Mouse (Mus musculus) midbrain, embryonic 15.5 days (tissue): ENCODE measurements at regions not wholly inside any gene's neighbourhood (a gene's known extent, or its start where the extent isn't known, plus 50 kb on each side); places are given as distances from the start of the nearest gene placed in this dataset.

Experiments used
- ATAC-seq: fragments of 200-750 bp; cut with Nextera tagmentation; replicated peaks from 2 replicates; pipeline ENCODE4 v1.8.0; 2017; ENCODE audit warnings: moderate TSS enrichment
- H3K27ac ChIP-seq: fragments of 300-500 bp; sonication (generic); 2 replicates; pipeline ENCODE4 v1.5.1; 2015; ENCODE audit warnings: mild to moderate bottlenecking, inconsistent platforms
- H3K27me3 ChIP-seq: fragments of 300-500 bp; sonication (generic); replicated peaks from 2 replicates; pipeline ENCODE4 v1.6.1; 2015; ENCODE audit warnings: inconsistent platforms
- H3K36me3 ChIP-seq: fragments of 300-500 bp; sonication (generic); replicated peaks from 2 replicates; pipeline ENCODE4 v1.6.1; 2015; ENCODE audit warnings: inconsistent platforms
- H3K4me1 ChIP-seq: fragments of 300-500 bp; sonication (generic); 2 replicates; pipeline ENCODE4 v1.6.1; 2015; ENCODE audit warnings: inconsistent platforms
- H3K4me2 ChIP-seq: fragments of 300-500 bp; sonication (generic); 2 replicates; pipeline ENCODE4 v1.6.1; 2015; ENCODE audit warnings: inconsistent platforms, mild to moderate bottlenecking, moderate library complexity
- H3K4me3 ChIP-seq: fragments of 300-500 bp; sonication (generic); 2 replicates; pipeline ENCODE4 v1.5.1; 2015; ENCODE audit warnings: mild to moderate bottlenecking, inconsistent platforms
- H3K9ac ChIP-seq: fragments of 300-500 bp; sonication (generic); 2 replicates; pipeline ENCODE4 v1.6.1; 2015; ENCODE audit warnings: mild to moderate bottlenecking, inconsistent platforms
- H3K9me3 ChIP-seq: fragments of 300-500 bp; sonication (generic); 2 replicates; pipeline ENCODE4 v1.6.1; 2016; ENCODE audit warnings: inconsistent platforms
- WGBS: fragments of 180-500 bp; shearing (Covaris S2); methylation state at CpG from one replicate; pipeline ENCODE4 v1.1.7; 2015; ENCODE audit warnings: mixed read lengths; 5-methylcytosine and 5-hydroxymethylcytosine counted together

DNA sequence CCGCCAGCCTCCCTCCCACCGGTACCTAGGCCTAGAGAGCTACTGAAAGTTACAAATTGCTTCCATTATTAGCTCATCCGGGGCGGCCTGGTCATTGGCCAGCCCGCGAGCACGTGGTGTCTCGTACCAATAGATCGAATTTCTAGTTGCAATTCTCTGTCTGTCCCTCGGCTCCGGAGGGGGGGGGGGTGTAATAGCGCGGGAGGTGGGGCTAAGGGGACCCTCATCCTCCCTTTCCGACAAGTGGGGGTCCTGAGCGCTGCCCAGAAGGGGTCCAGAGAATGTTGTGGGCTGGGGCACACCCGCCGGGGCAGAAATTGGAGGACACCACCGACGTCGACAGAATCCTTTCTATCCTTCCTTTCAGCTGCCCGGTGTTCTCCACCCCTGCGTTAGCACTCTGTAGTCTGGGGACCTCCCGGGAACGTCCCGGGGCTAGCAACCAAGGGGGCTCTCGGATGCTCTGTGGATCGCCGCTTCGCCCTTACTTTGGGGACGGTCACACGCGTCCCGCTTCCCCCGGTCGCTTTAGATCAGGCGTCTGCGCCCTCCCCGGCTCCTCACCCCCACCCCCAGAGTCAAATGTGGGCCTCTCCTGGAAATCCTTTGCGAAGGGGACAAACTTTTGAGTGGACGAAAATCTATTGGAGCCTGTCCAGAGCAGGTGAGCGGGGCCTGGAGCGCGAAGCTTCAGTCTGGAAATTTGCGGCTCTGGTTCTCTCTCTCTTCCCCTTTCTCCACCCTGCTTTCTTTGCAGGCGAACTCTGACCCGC, 64.6 kb downstream of the Smug1 start:
- Histone ChIP-seq H3K9ac (peak overlapping the region; percentile 2; the same call in 1 of the 2 replicates), H3K4me2 (peak overlapping the region; percentile 69), H3K27me3 (peaks cover 56% of the 10 kb centered on the region), H3K27ac (no peak overlapping the region), H3K4me3 (peak overlapping the region; percentile 41), H3K36me3 (no peaks in the 10 kb centered on the region), H3K4me1 (peaks cover 23% of the 10 kb centered on the region), H3K9me3 (no peaks in the 10 kb centered on the region)
- under 1% methylated on average over 46 of the region's 46 CpGs for WGBS
- 0 out of 2 replicates have a peak, but pooled peaks have one; percentile 51 for ATAC-seq

DNA sequence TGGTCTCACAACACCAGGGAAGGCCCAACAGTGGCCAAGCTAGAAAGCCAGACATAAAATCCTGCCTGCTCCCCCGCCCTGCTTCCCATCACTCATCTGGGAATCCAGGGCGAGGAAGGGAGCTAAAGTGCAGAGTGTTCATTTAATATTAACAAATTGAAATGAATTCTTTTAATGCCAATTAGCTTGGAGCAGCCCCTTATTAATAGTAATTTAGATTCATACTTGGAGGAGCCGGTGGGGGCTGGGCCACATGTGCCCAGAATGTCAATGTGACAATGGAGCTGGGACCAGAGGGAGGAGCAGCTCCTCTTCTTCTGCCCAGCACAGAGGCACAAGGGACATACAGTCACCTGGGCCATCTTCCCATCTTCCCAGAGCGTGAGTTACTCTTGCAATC, 66.8 kb downstream of the Smug1 start:
- WGBS: 34% methylated on average over 4 of the region's 4 CpGs
- H3K36me3 ChIP-seq: no peaks in the 10 kb centered on the region
- H3K9me3 ChIP-seq: no peaks in the 10 kb centered on the region
- H3K4me2 ChIP-seq: no peak overlapping the region
- H3K27ac ChIP-seq: no peak overlapping the region
- H3K4me3 ChIP-seq: no peak overlapping the region
- ATAC-seq: peak; percentile 48; the same call in 1 of the 2 replicates
- H3K9ac ChIP-seq: no peak overlapping the region
- peaks cover 13% of the 10 kb centered on the region for H3K4me1 ChIP-seq
- peaks cover 72% of the 10 kb centered on the region for H3K27me3 ChIP-seq

DNA sequence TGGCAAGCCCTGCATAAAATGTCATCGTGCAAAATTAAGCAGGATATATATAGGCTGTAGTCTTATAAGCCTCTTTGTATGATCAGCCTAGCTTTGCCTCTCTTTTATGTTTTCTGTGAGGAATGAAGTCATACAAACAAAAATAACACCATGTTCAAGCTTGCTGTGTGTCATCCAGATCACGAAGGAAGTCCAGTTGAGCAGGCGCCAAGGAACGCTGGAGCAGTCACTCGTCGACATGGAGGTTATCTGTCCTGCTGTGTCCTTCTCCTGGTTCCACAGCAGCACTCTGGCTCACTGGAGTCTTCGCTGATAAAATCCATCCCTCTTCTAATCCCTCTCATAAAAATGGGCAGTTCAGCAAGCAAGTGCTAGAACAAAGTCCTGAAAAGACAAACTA, 72.4 kb downstream of the Smug1 start:
- Histone ChIP-seq H3K9ac (no peak overlapping the region), H3K36me3 (no peaks in the 10 kb centered on the region), H3K4me2 (no peak overlapping the region), H3K4me3 (no peak overlapping the region), H3K4me1 (no peaks in the 10 kb centered on the region), H3K27me3 (peaks cover 51% of the 10 kb centered on the region), H3K9me3 (no peaks in the 10 kb centered on the region), H3K27ac (no peak overlapping the region)
- ATAC-seq: no peak
- 63% methylated on average over 7 of the region's 7 CpGs for WGBS

DNA sequence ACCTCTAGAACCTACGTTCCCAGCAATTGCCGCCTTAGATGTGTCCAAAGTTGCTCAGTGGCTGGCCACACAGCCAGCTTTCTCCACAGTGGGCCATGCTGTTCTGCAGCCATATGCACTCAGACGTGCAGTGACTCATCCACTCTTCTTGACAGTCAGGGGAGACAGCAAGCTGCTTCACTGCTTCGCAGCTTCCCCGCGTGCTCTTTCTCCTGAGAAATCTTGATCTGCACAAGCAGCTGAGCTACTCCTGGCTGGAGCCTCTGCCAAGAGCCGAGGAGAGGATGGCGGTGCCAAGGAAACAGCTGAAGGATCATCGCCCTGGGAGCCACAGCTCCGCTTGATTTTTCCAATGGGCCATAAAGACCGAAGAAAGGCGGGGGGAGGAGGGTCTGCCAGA, 73.2 kb downstream of the Smug1 start:
- Histone ChIP-seq H3K36me3 (no peaks in the 10 kb centered on the region), H3K27me3 (peaks cover 57% of the 10 kb centered on the region), H3K9me3 (no peaks in the 10 kb centered on the region), H3K4me3 (no peak overlapping the region), H3K4me1 (no peaks in the 10 kb centered on the region), H3K4me2 (no peak overlapping the region), H3K9ac (no peak overlapping the region), H3K27ac (no peak overlapping the region)
- no peak for ATAC-seq
- WGBS: 57% methylated on average over 12 of the region's 12 CpGs

DNA sequence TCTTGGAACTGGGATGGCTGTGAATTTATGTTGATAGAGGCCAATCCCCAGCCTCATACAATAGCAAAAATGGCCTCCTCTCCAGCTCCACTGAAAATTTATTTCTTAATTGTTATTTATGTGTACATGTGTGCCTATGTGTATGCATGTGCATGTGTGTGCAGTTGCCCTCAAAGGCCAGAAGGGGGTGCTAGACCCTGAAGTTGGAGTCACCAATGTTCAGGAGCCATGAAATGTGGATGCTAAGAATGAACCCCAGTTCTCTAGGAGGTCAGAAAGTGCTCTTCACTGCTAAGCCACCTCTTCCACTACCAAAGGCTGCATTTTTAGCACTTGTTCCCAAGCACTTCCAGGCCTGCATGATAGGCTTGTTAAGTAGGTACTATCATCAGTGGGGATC, 73.8 kb downstream of the Hoxc4 start:
- Histone ChIP-seq H3K4me1 (no peaks in the 10 kb centered on the region), H3K9me3 (no peaks in the 10 kb centered on the region), H3K27me3 (peaks cover 60% of the 10 kb centered on the region), H3K4me3 (no peak overlapping the region), H3K36me3 (no peaks in the 10 kb centered on the region), H3K4me2 (no peak overlapping the region), H3K9ac (no peak overlapping the region), H3K27ac (no peak overlapping the region)
- ATAC-seq: no peak

DNA sequence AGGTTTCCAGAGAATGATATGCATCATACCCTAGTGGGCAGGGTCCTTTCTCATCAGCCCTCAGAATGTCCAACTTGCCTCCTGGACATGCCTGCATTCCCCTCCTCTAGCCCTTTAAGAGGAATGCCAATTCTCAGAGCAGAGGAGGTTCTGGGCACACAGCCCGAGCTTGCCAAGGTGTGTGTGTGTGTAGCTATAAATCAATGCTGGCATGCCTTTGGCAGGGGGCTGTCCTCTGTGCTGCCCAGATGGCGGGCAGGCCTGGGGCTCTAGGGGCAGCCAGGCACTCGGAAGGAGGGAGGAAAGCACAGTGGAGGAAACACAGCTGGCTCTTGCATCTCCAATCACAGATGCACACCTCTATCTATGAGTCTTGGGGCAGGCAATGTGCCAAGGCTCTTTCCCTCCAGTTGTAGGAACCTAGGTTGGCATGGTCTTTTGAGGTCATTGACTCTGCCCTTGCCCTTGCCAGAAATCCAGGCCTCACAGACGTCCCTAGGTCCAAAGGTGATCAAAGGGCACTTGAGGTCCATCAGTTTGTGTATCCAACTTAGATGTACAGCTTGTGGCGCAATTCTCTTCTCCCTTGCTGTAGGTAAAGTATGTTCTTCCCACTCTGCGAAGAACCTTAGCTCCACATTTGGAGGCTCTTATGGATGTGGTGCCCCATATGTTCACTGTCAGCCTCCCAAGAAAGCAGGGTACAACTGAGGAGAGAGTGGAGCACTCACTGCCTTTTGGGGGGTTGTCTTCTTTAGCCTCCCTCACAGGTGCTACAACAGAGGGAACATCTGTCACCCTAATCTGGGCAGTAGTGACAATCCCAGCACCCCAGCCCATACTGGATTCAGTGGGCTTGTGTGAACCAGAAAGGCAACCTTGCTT, 71.8 kb downstream of the Hoxc4 start:
- ATAC-seq: no peak
- H3K27ac ChIP-seq: no peak overlapping the region
- H3K4me1 ChIP-seq: peaks cover 17% of the 10 kb centered on the region

DNA sequence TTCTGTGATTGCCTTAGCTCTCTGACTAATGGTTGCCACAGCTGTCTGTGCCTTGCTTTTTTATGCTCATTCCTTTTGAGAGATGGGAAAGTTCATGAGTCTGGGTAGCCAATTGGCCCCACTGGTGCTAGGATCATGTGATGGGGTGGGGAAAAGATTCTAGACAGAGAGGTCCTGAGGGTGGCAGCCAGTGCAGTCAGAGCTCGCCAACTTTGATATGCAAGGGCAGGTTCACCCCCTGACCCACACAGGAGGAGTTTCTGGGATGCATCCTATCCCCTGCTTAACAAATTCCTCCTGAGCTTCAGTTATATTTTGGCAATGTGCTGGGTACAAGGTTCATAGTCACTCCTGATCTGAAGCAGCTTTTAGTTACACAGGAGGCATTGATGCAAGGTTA, 71.1 kb downstream of the Hoxc4 start:
- H3K4me1 ChIP-seq: peaks cover 17% of the 10 kb centered on the region
- 43% methylated on average over 1 of the region's 1 CpGs for WGBS

More for the DNA sequence above, 71.8 kb downstream of the Hoxc4 start:
- H3K4me2 ChIP-seq: no peak overlapping the region
- no peaks in the 10 kb centered on the region for H3K36me3 ChIP-seq
- 55% methylated on average over 6 of the region's 6 CpGs for WGBS
- H3K4me3 ChIP-seq: no peak overlapping the region
- H3K9ac ChIP-seq: no peak overlapping the region
- H3K27me3 ChIP-seq: peaks cover 61% of the 10 kb centered on the region
- no peaks in the 10 kb centered on the region for H3K9me3 ChIP-seq

DNA sequence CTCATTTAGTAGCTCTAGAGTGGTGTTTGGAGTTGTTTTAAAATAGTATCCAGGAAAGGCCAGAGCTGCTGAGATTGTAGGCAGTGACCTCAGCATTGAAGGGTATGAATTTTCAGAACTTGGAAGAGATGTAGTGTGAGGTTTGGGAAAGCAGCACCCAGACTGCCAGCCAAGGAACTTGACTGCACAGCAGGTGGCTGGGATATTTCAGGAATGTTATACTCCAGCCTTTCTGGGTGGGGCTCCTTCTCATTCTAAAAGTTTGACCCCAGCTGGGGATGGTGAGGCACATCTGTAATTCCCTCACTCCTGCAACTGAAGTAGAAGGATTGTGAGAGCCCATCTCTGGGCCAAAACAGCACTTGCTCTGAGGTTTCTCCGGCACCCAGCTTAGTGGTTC, 70.7 kb downstream of the Hoxc4 start:
- WGBS: 93% methylated on average over 1 of the region's 1 CpGs
- no peak overlapping the region for H3K4me3 ChIP-seq
- H3K9me3 ChIP-seq: no peaks in the 10 kb centered on the region
- peaks cover 68% of the 10 kb centered on the region for H3K27me3 ChIP-seq
- no peak overlapping the region for H3K27ac ChIP-seq
- H3K4me2 ChIP-seq: no peak overlapping the region
- no peaks in the 10 kb centered on the region for H3K36me3 ChIP-seq
- no peak for ATAC-seq
- H3K4me1 ChIP-seq: peaks cover 17% of the 10 kb centered on the region
- H3K9ac ChIP-seq: no peak overlapping the region

More for the DNA sequence above, 71.1 kb downstream of the Hoxc4 start:
- Histone ChIP-seq H3K36me3 (no peaks in the 10 kb centered on the region), H3K27me3 (peaks cover 67% of the 10 kb centered on the region), H3K4me3 (no peak overlapping the region), H3K4me2 (no peak overlapping the region), H3K27ac (no peak overlapping the region), H3K9ac (no peak overlapping the region), H3K9me3 (no peaks in the 10 kb centered on the region)
- ATAC-seq: no peak

DNA sequence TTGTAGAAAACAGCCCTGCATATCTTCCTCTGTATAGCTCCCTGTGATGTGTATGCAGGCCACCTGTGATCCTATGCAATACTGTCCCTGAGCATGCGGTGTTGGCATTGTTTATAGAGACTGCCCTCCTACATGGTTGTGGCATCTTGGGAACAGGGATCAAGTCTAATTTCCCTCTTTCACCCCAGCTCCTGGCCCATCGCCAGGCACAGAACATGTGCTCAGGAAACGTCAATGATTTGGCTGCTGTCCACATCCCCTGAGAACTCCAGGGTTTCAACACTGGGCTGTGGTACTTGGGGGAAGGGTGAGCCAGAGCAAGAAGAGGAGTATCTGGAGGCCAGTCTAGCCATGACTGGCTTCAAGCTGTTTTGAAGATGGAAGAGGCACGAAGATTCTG, 68.5 kb downstream of the Hoxc4 start:
- Histone ChIP-seq H3K27ac (no peak overlapping the region), H3K36me3 (no peaks in the 10 kb centered on the region), H3K4me2 (no peak overlapping the region; the same call in 1 of the 2 replicates), H3K9me3 (no peaks in the 10 kb centered on the region), H3K4me1 (peaks cover 17% of the 10 kb centered on the region), H3K4me3 (no peak overlapping the region), H3K9ac (no peak overlapping the region), H3K27me3 (peaks cover 90% of the 10 kb centered on the region)
- WGBS: 20% methylated on average over 4 of the region's 4 CpGs
- peak; percentile 74 for ATAC-seq

DNA sequence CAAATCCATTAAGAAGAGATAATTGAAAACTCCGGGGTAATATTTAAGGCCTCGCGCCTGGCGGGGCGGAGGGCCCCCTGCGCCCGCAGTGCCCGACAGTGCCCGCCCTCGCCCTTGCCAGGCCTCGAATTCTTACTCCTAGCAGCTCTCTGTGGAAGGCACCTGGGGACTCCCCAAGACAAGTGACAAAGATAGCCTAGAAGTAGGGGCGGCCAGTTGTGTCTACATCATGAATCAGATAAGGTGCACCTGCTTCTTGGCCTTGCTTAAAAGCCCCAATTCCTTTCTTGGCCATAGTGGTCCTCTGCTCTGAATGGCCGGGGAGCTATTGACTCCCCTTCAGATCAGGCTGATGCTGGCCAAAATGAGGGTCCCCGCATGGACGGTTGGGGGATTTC, 67.9 kb downstream of the Hoxc4 start:
- H3K4me3 ChIP-seq: peak overlapping the region; percentile 31
- peaks cover 17% of the 10 kb centered on the region for H3K4me1 ChIP-seq
- ATAC-seq: 0 out of 2 replicates have a peak, but pooled peaks have one; percentile 4
- no peaks in the 10 kb centered on the region for H3K36me3 ChIP-seq
- no peak overlapping the region for H3K27ac ChIP-seq
- H3K9ac ChIP-seq: no peak overlapping the region
- peaks cover 95% of the 10 kb centered on the region for H3K27me3 ChIP-seq
- 6% methylated on average over 15 of the region's 15 CpGs for WGBS
- H3K9me3 ChIP-seq: no peaks in the 10 kb centered on the region
- peak overlapping the region; percentile 59 for H3K4me2 ChIP-seq
